Mouse (Mus musculus): ENCODE measurements around the gene Slc43a1. TPM values are rescaled to one million over a fixed set of nuclear protein-coding genes. Genes with fewer than 3 reads are reported as not detected.
A peak's percentile ranks its signal among the peaks of the same experiment; 100 is the strongest.

The Slc43a1 gene
- polyA plus RNA-seq, 1 experiment from 2014 or later: 1.3 TPM

GRCm38 (mm10) chr2:84872105-84872716 lies 33.6 kb downstream of the Slc43a1 start:
- Histone ChIP-seq H3K9me3 (replicated peaks) (no peaks in the 10 kb centered on the region), H3K36me3 (no peaks in the 10 kb centered on the region), H3K9ac (replicated peaks) (peak overlapping the region; percentile 29), H3K27ac (replicated peaks) (no peak overlapping the region), H3K4me2 (peak overlapping the region; percentile 93), H3K27me3 (replicated peaks) (peaks cover 95% of the 10 kb centered on the region), H3K4me1 (peaks cover 12% of the 10 kb centered on the region), H3K4me3 (replicated peaks) (peak overlapping the region; percentile 52)
- WGBS: under 1% methylated on average over 78 of the region's 78 CpGs
- ATAC-seq (ENCODE audit: low FRiP score): peak; percentile 72

GRCm38 (mm10) chr2:84875842-84876241 lies 37.2 kb downstream of the Slc43a1 start:
- no peak for ATAC-seq (ENCODE audit: low FRiP score)

GRCm38 (mm10) chr2:84880590-84880989 lies 41.9 kb downstream of the Slc43a1 start:
- H3K27me3 ChIP-seq (replicated peaks): peaks cover 66% of the 10 kb centered on the region
- H3K9ac ChIP-seq (replicated peaks): no peak overlapping the region
- 81% methylated on average over 8 of the region's 8 CpGs for WGBS

More at GRCm38 (mm10) chr2:84875842-84876241, 37.2 kb downstream of the Slc43a1 start:
- H3K4me3 ChIP-seq (replicated peaks): no peak overlapping the region
- peaks cover 67% of the 10 kb centered on the region for H3K27me3 ChIP-seq (replicated peaks)
- H3K4me1 ChIP-seq: peaks cover 12% of the 10 kb centered on the region
- WGBS: 56% methylated on average over 6 of the region's 6 CpGs
- no peaks in the 10 kb centered on the region for H3K36me3 ChIP-seq
- no peak overlapping the region for H3K9ac ChIP-seq (replicated peaks)
- H3K4me2 ChIP-seq: no peak overlapping the region
- H3K27ac ChIP-seq (replicated peaks): no peak overlapping the region
- H3K9me3 ChIP-seq (replicated peaks): no peaks in the 10 kb centered on the region

GRCm38 (mm10) chr2:84882606-84883005 lies 44.0 kb downstream of the Slc43a1 start:
- H3K9ac ChIP-seq (replicated peaks): no peak overlapping the region
- no peak overlapping the region for H3K27ac ChIP-seq (replicated peaks)
- peaks cover 33% of the 10 kb centered on the region for H3K4me1 ChIP-seq
- no peak for ATAC-seq (ENCODE audit: low FRiP score)
- peak overlapping the region; percentile 39 for H3K4me2 ChIP-seq
- WGBS: 8% methylated on average over 23 of the region's 23 CpGs
- no peaks in the 10 kb centered on the region for H3K36me3 ChIP-seq
- H3K27me3 ChIP-seq (replicated peaks): peaks cover 69% of the 10 kb centered on the region
- no peaks in the 10 kb centered on the region for H3K9me3 ChIP-seq (replicated peaks)
- 0 out of 2 replicates have a peak overlapping the region, but pooled peaks have one; percentile 6 for H3K4me3 ChIP-seq (replicated peaks)

More at GRCm38 (mm10) chr2:84880590-84880989, 41.9 kb downstream of the Slc43a1 start:
- Histone ChIP-seq H3K36me3 (no peaks in the 10 kb centered on the region), H3K9me3 (replicated peaks) (no peaks in the 10 kb centered on the region), H3K4me3 (replicated peaks) (no peak overlapping the region), H3K4me1 (peaks cover 15% of the 10 kb centered on the region), H3K27ac (replicated peaks) (no peak overlapping the region), H3K4me2 (no peak overlapping the region)
- no peak for ATAC-seq (ENCODE audit: low FRiP score)

- WGBS: 7% methylated on average over 6 of the region's 6 CpGs
- H3K36me3 ChIP-seq: no peaks in the 10 kb centered on the region
- H3K4me3 ChIP-seq (replicated peaks): 0 out of 2 replicates have a peak overlapping the region, but pooled peaks have one; percentile 6
- H3K27ac ChIP-seq (replicated peaks): no peak overlapping the region
- H3K4me2 ChIP-seq: peak overlapping the region; percentile 39
- no peak overlapping the region for H3K9ac ChIP-seq (replicated peaks)
- no peaks in the 10 kb centered on the region for H3K9me3 ChIP-seq (replicated peaks)
- H3K4me1 ChIP-seq: peaks cover 37% of the 10 kb centered on the region
- ATAC-seq (ENCODE audit: low FRiP score): no peak
- H3K27me3 ChIP-seq (replicated peaks): peaks cover 74% of the 10 kb centered on the region
Measured at GRCm38 (mm10) chr2:84883084-84883483, 44.4 kb downstream of the Slc43a1 start.

- peaks cover 75% of the 10 kb centered on the region for H3K27me3 ChIP-seq (replicated peaks)
- WGBS: 3% methylated on average over 11 of the region's 11 CpGs
- H3K4me3 ChIP-seq (replicated peaks): no peak overlapping the region
- no peaks in the 10 kb centered on the region for H3K36me3 ChIP-seq
- no peak overlapping the region for H3K9ac ChIP-seq (replicated peaks)
- peak overlapping the region; percentile 39 for H3K4me2 ChIP-seq
- no peak overlapping the region for H3K27ac ChIP-seq (replicated peaks)
- no peak for ATAC-seq (ENCODE audit: low FRiP score)
- no peaks in the 10 kb centered on the region for H3K9me3 ChIP-seq (replicated peaks)
- H3K4me1 ChIP-seq: peaks cover 40% of the 10 kb centered on the region
Measured at GRCm38 (mm10) chr2:84883530-84883929, 44.9 kb downstream of the Slc43a1 start.

- H3K9ac ChIP-seq (replicated peaks): no peak overlapping the region
- H3K4me1 ChIP-seq: peaks cover 43% of the 10 kb centered on the region
- no peak overlapping the region for H3K27ac ChIP-seq (replicated peaks)
- H3K4me2 ChIP-seq: peak overlapping the region; percentile 39
- H3K4me3 ChIP-seq (replicated peaks): no peak overlapping the region
- H3K36me3 ChIP-seq: no peaks in the 10 kb centered on the region
- WGBS: 65% methylated on average over 4 of the region's 4 CpGs
- no peak for ATAC-seq (ENCODE audit: low FRiP score)
- H3K27me3 ChIP-seq (replicated peaks): peaks cover 78% of the 10 kb centered on the region
- H3K9me3 ChIP-seq (replicated peaks): no peaks in the 10 kb centered on the region
Measured at GRCm38 (mm10) chr2:84883942-84884341, 45.3 kb downstream of the Slc43a1 start.

- Histone ChIP-seq H3K4me3 (replicated peaks) (0 out of 2 replicates have a peak overlapping the region, but pooled peaks have one; percentile 67), H3K27me3 (replicated peaks) (peaks cover 85% of the 10 kb centered on the region), H3K27ac (replicated peaks) (no peak overlapping the region), H3K9me3 (replicated peaks) (no peaks in the 10 kb centered on the region), H3K36me3 (no peaks in the 10 kb centered on the region), H3K4me1 (peaks cover 50% of the 10 kb centered on the region), H3K9ac (replicated peaks) (no peak overlapping the region), H3K4me2 (peak overlapping the region; percentile 81; the same call in 1 of the 2 replicates)
- ATAC-seq (ENCODE audit: low FRiP score): no peak
- WGBS: 48% methylated on average over 4 of the region's 4 CpGs
Measured at GRCm38 (mm10) chr2:84884611-84885010, 46.0 kb downstream of the Slc43a1 start.

GRCm38 (mm10) chr2:84885084-84886055 lies 46.7 kb downstream of the Slc43a1 start:
- no peaks in the 10 kb centered on the region for H3K36me3 ChIP-seq
- H3K9me3 ChIP-seq (replicated peaks): no peaks in the 10 kb centered on the region
- whole genome bisulfite sequencing: 10% methylated on average over 21 of the region's 23 CpGs
- H3K27me3 ChIP-seq (replicated peaks): peaks cover 86% of the 10 kb centered on the region
- H3K4me2 ChIP-seq: peak overlapping the region; percentile 81
- ATAC-seq (ENCODE audit: low FRiP score): no peak
- peak overlapping the region; percentile 67 for H3K4me3 ChIP-seq (replicated peaks)
- no peak overlapping the region for H3K9ac ChIP-seq (replicated peaks)
- H3K27ac ChIP-seq (replicated peaks): no peak overlapping the region
- peaks cover 53% of the 10 kb centered on the region for H3K4me1 ChIP-seq

- ATAC-seq (ENCODE audit: low FRiP score): peak; percentile 37
- no peaks in the 10 kb centered on the region for H3K9me3 ChIP-seq (replicated peaks)
- H3K27me3 ChIP-seq (replicated peaks): peaks cover 83% of the 10 kb centered on the region
- peak within 1 kb of the TSS; percentile 50 for H3K9ac ChIP-seq (replicated peaks)
- peak within 1 kb of the TSS; percentile 67 for H3K4me3 ChIP-seq (replicated peaks)
- peaks cover 53% of the 10 kb centered on the region for H3K4me1 ChIP-seq
- under 1% methylated on average over 30 of the region's 35 CpGs for WGBS
- no peaks in the 10 kb centered on the region for H3K36me3 ChIP-seq
- peak within 1 kb of the TSS; percentile 81 for H3K4me2 ChIP-seq
- no peak within 1 kb of the TSS for H3K27ac ChIP-seq (replicated peaks)
Measured at GRCm38 (mm10) chr2:84886234-84886731, 47.6 kb downstream of the Slc43a1 start, which contains the start of gene Rtn4rl2. Gene Rtn4rl2 (minus strand): TSS chr2:84886710.

GRCm38 (mm10) chr2:84886821-84887281 lies 48.2 kb downstream of the Slc43a1 start:
- peak overlapping the region; percentile 81 for H3K4me2 ChIP-seq
- no peak overlapping the region for H3K27ac ChIP-seq (replicated peaks)
- peak; percentile 58 for ATAC-seq (ENCODE audit: low FRiP score)
- H3K9ac ChIP-seq (replicated peaks): peak overlapping the region; percentile 50
- 0% methylated on average over 32 of the region's 39 CpGs for WGBS
- peaks cover 53% of the 10 kb centered on the region for H3K4me1 ChIP-seq
- peaks cover 80% of the 10 kb centered on the region for H3K27me3 ChIP-seq (replicated peaks)
- no peaks in the 10 kb centered on the region for H3K36me3 ChIP-seq
- no peaks in the 10 kb centered on the region for H3K9me3 ChIP-seq (replicated peaks)
- H3K4me3 ChIP-seq (replicated peaks): peak overlapping the region; percentile 67

Measured in neural tube, embryonic 15.5 days (tissue).